Mouse (Mus musculus) kidney, adult 18-20 months (tissue): ENCODE results near the gene Pkd1l1.

ENCODE experiments used
- DNase-seq: peaks from one replicate; pipeline ENCODE4 v3.0.0; 2021

The Pkd1l1 gene

DNA sequence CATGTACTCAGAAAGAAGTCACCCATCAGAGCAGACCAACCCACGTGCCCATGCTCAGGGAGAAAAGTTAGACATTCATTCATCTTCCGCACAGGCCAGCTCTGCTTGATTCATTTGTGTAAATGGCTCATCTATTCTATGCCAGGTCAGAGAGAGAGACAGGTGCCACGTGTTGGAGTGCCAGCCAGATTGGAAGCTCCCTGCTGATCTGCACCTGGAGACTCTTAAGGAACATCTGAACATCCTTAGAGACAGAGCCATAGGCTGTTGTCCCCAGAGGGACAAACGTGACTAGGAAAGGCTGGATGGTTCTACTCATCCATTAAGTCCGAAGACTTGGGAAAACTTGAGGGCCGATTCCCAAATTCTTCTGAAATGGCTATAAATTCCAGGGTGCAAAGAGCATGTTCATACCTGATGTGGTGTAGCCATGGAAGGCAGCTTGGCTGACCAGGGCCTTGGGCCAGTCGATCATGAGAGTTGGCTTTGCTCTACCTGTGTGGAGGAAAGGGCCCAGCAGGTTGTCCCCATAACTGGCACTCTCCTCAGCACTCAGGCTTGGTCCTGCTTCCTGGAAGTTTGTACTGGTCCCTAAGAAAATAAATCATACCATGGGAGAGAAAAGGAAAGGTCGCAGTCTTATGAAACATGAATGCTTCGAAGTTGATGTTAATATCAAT, 36.5 kb downstream of the Pkd1l1 start:
- no peak for DNase-seq

DNA sequence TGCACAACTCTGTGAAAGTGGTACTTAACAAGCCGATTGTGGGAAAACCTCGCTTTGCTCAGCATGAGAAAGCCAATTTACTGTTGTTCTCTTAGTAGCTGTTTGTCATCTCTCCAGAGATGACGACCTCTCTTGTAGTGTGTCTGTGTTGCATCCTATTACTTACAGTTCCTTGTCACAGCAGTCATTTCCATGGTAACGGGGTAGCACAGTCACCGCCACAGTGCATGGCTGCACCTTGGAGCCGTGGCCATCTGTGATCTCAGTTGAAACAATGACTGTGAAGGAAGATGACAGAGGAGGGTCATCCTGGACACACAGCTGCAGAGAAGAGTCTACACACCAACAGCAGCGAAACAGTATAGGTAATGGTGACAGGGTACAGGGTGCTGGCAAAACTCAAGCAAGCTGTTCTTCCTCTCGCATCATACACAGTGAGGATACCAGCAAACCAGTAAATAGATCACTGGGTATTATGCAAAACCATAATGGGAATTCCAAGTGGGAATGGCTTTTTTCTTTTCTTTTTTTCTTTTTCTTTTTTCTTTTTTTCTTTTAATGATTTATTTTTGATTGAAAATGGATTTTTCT, 56.9 kb downstream of the Pkd1l1 start:
- DNase-seq: no peak

GRCm38 (mm10) chr11:8882793-8883192, 90.3 kb downstream of the Pkd1l1 start:
- DNase-seq: no peak

DNA sequence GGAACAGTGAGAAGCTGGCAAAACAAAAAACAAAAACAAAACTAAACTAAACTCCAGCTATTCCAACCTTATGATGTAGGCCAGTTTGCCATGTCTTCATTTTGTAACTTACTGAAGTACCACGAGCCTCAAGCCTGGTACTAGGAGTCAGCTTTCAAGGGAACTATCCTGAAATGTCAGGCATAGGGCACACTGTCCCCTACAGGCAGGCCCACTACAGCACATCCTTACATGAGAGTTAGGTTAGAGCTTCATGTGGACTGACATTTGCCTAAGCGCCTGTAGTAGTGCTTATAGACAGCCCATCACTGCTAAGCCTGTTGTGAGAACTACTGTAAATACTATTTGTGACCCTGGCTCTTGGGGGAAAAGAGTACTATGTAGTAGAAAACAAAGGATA, 91.5 kb downstream of the Pkd1l1 start:
- no peak for DNase-seq

- DNase-seq: no peak
Observed at GRCm38 (mm10) chr11:8870115-8870514, 103.0 kb downstream of the Pkd1l1 start.

DNA sequence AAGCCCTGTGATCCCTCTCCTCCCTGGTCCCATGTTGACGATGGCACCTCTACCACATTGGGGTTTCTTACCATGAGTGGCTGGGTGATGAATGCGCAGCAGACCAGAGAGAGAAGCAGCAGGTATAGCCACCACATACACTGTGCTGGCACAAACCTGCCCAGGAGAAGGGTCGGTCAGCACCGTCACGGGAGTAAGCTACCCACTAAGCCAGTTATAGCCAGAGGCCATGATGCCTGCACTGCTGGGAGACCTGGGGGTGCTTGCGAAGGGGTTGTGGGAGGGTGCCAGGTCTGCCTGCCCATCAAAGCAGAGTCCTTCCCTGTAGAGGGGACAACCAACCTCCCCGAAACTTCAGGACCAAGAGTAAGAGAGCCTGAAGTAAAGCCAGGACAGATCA, 107.0 kb downstream of the Pkd1l1 start:
- no peak for DNase-seq

DNA sequence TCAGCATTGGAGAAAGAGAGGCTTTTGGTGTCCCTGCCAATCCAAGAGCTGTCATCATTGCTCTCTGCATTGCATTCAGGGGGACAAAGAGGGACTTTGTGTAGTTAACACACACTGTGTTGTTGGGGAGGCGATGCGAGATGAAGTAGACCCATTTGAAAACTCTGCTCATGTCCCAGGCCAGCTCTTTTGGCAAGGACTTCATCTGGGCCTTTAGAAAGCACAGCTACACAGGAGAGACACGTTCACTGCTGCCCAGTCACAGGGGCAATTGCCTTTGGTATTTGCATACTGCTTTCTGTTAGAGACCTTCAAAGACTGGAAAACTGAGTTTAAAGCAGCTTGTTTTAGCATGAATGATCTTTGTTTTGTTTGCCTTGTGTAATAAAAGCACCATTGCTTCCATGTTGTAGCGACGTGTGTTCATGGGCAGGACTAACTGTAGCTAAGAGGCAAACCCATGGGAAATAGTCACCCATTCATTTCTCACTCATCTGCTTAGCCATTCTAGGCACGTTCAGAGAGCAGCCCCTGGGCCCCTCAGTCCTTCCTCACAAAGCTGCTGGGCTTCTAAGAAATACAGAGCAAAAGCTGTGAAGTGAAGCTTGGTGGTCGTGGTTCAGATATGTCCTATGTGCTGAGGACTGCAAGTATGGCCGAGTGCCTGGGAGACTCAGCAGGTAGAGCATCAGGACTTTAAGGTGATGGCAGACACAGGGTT, 109.0 kb downstream of the Pkd1l1 start:
- no peak for DNase-seq

DNA sequence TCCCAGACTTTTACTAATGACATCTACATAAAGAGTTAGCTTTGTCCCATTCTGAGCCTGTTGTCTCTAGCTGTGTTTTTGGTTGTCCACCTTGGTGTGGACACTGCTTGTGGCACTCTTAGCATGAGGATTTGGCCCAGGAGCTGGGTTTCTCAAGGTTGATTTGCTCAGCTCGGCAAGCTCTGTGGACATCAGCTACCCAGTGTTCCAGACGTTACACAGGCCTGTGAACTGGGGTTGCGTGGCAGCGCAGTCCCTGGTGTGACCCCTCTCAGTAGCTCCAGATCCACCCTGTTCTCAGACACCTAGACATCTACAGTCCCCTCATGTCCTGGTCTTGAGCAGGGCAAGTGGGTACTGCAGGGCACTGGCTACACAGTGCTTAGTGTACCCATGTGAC, 110.6 kb downstream of the Pkd1l1 start:
- DNase-seq: no peak

DNA sequence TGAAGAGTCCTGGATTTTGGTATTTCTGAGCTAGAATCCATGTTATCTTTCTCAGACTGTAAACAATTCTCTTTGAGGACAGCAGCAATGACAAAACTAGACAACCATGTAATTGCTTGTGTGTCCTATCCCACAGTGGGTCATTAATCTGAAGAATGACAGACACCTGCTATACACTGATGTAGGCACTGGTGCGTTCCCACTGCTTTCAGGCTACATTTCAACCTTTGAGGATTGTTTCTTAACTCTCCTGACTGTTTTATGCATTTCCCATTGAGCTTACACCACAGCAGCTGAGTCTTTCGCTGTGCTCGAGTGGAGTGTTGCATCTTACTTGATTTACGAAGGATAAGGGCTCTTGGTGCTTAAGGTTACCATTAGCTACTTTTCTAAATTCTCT, 111.1 kb downstream of the Pkd1l1 start:
- DNase-seq: no peak

GRCm38 (mm10) chr11:8860878-8861277, 112.2 kb downstream of the Pkd1l1 start:
- DNase-seq: peak; percentile 34

GRCm38 (mm10) chr11:8859868-8860267, 113.2 kb downstream of the Pkd1l1 start:
- peak; percentile 83 for DNase-seq

GRCm38 (mm10) chr11:8859041-8859440, 114.0 kb downstream of the Pkd1l1 start:
- DNase-seq: no peak

- no peak for DNase-seq
Observed at GRCm38 (mm10) chr11:8856125-8856524, 116.9 kb downstream of the Pkd1l1 start.

GRCm38 (mm10) chr11:8848049-8848448, 125.0 kb downstream of the Pkd1l1 start:
- DNase-seq: no peak

GRCm38 (mm10) chr11:8847627-8848026, 125.4 kb downstream of the Pkd1l1 start:
- no peak for DNase-seq

- DNase-seq: no peak
Observed at GRCm38 (mm10) chr11:8836176-8836575, 136.9 kb downstream of the Pkd1l1 start.

DNA sequence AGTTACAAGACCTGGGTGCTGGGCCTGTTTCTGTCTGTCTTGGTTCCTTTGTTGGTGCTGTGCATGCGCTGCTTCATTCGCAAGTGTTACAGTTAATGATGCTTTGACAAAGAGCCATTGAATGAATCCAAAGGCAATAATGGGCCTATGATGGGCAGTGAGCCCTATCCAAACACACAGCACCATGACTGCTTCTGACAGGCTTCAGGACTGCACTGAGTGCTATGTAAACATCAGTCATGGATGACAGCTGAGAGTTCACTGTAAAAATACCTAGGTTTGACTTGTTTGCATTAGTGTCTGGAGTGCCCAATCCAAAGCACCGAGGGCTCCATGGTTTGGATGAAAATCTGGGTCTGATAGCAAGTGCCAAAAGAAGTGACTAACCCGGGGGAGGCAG, 138.9 kb downstream of the Pkd1l1 start:
- no peak for DNase-seq

- DNase-seq: no peak
Observed at GRCm38 (mm10) chr11:8830551-8830950, 142.5 kb downstream of the Pkd1l1 start.

DNA sequence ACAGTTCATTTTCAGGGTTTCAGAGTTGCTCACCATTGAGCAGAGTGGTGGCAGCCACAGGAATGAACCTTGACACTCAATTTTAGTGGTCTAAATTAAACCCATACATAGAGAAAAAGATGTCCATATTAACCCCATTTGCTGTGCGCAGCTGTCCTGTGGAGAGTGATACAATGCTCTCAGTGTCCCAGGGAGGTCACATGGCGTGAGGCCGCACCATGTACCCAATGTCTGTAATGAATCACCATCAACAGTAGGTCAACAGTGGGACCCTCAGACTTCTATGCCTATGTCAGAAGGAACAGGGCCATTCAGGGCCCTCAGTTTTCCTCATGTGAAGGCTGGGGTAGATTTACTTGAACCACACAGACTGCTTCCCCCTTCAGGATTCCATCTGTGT, 143.5 kb downstream of the Pkd1l1 start:
- no peak for DNase-seq

DNA sequence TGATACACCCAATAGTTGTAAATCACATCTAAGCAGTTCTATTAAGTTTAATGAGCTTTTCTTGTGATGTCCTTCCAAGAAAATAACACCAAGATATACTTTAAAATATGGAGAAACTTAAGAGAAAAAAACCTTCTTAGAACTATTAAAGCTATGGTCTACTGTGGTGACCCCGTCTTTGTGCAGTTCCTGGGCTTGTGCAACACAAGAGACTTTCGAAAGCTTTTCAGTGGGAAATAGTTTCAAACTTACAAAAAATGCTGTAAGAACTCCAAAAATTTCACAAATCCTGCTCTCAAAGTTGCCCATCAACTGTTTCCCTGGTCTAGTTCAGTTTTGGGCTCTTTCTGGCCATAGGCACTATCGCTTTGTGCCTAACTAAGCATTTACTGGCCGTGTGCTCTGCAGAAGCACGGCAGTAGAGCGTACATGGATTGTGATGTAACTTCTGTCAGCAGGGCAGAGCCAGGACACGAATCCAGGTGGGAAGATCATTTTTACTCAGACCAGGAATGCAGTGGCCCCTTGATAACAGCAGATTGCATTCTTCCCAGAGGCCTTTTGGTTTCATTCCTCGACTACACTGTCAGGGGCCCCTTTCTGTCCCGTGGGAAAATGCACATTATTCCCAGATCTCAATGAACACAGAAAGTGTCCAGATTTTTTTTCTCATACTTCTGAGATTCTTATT, 144.1 kb downstream of the Pkd1l1 start:
- DNase-seq: no peak

DNA sequence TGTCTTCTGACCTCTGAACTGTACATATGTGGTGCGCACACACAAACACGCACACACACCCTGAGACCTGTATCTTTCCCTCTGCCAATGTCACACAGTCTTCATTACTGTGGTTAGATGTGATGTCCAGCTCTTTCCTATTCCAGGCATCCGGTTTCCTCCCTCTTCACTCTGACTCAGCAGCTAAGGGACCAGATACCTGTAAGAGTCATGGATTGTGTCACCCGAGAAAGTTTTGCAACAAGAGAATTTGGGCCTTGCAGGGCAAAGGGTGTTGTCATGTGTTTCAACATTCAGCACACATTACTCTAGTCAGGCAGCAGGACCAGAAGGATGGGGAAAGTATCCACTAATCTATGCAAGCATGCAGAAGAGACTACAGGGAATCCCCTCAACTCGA, 146.5 kb downstream of the Pkd1l1 start:
- no peak for DNase-seq

GRCm38 (mm10) chr11:8826046-8826445, 147.0 kb downstream of the Pkd1l1 start:
- DNase-seq: no peak

DNA sequence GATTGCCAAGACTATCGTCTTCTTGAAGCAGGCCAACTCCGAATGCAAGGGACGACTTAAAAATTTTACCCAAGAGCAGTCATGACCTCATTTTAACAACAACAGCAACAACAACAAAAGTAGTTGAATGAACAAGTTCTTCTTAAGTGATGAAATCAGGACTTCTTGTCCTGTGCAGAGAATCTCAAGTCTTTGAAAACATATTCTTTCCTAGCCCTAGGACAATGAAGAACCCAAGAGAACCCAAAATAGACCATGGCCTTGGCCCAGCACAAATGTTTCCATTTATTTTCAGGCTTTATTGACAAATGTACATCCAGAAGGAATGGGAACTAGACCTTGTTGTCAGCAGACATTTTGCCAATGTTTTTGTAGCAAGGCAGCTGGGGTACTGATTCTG, 147.7 kb downstream of the Pkd1l1 start:
- DNase-seq: no peak

DNA sequence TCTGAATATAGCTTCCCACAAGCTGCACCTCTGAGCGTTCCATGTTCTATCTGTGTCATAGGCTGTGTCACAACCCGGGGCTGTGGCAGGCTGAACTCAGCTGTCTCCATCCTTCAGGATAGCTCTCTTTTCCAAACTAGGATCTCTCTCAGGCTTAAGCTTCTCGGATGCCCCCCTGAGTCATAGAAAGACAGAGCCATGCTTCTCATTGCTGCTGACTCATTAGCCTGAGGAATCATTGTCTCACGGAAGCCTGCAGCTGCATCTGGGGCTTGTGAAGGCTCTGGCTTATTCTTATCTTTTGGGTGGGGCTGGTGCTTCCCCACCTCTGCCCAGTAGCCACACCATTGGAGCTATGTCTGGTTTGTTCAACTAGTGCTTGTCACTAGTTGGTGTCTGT, 151.7 kb downstream of the Pkd1l1 start:
- no peak for DNase-seq
